Mouse (Mus musculus): ENCODE data around the gene Dph2.

- no peak for TF ChIP-seq CTCF (IDR thresholded peaks at IDR 0.05)
- no peak for TF ChIP-seq EP300 (IDR thresholded peaks at IDR 0.05)
Measured at GRCm38 (mm10) chr4:117855146-117855545, 36.7 kb downstream of the Dph2 start.

All from lung, postnatal 0 days (tissue).